Mouse (Mus musculus) limb, embryonic 11.5 days (tissue): Measurements from ENCODE around the gene Sag. TPM values are rescaled to one million over a fixed set of nuclear protein-coding genes. Genes with fewer than 3 reads are reported as not detected.

ENCODE experiments used
- ATAC-seq: fragments of 200-750 bp; cut with Nextera tagmentation; 2 replicates; pipeline ENCODE4 v1.8.0; 2017; ENCODE audit warnings: low read depth; ENCODE audit not compliant: insufficient number of reproducible peaks, low FRiP score, low TSS enrichment
- DNase-seq: peaks from one replicate; pipeline ENCODE4 v3.0.0-alpha.2; 2015; ENCODE audit warnings: low spot score
- H3K27ac ChIP-seq: fragments of 300-500 bp; sonication (generic); replicated peaks from 2 replicates; pipeline ENCODE4 v1.5.1; 2014; ENCODE audit warnings: low read depth, mild to moderate bottlenecking, low read length
- H3K27me3 ChIP-seq: fragments of 300-500 bp; sonication (generic); 2 replicates; pipeline ENCODE4 v1.6.1; 2014; ENCODE audit warnings: mild to moderate bottlenecking, low read length, mixed read lengths; ENCODE audit not compliant: control insufficient read depth, insufficient read depth
- H3K36me3 ChIP-seq: fragments of 300-500 bp; sonication (generic); 2 replicates; pipeline ENCODE4 v1.6.1; 2014; ENCODE audit warnings: mild to moderate bottlenecking, low read length, moderate library complexity, mixed read lengths; ENCODE audit not compliant: control insufficient read depth, insufficient read depth
- H3K4me1 ChIP-seq: fragments of 300-500 bp; sonication (generic); 2 replicates; pipeline ENCODE4 v1.6.1; 2014; ENCODE audit warnings: low read length, mixed read lengths; ENCODE audit not compliant: control insufficient read depth, insufficient read depth
- H3K4me2 ChIP-seq: fragments of 300-500 bp; sonication (generic); 2 replicates; pipeline ENCODE4 v1.6.1; 2014; ENCODE audit warnings: low read depth, mild to moderate bottlenecking, moderate library complexity; ENCODE audit not compliant: severe bottlenecking
- H3K4me3 ChIP-seq: fragments of 300-500 bp; sonication (generic); 2 replicates; pipeline ENCODE4 v1.5.1; 2014; ENCODE audit warnings: low read depth, low read length
- H3K9ac ChIP-seq: fragments of 300-500 bp; sonication (generic); 2 replicates; pipeline ENCODE4 v1.6.1; 2014; ENCODE audit warnings: mild to moderate bottlenecking, low read length
- H3K9me3 ChIP-seq: fragments of 300-500 bp; sonication (generic); 2 replicates; pipeline ENCODE4 v1.6.1; 2016; ENCODE audit warnings: low read length; ENCODE audit not compliant: control insufficient read depth
- WGBS: fragments of 180-500 bp; shearing (Covaris S2); extraction: QIAGEN DNeasy Blood & Tissue Kit; methylation state at CpG from one replicate; pipeline ENCODE4 v1.1.7; 2014; 5-methylcytosine and 5-hydroxymethylcytosine counted together
- polyA plus RNA-seq: library from polyadenylated mRNA; unstranded; fragments of >200 nt; fragmentation: Nextera tagmentation; extraction: Ambion mirVana; gene quantifications from 2 replicates; pipeline ENCODE4 v1.2.1, GENCODE M21; 2014

Sag gene
- polyA plus RNA-seq, 1 experiment from 2014 or later: 2.3 TPM

GRCm38 (mm10) chr1:87853601-87854361 is 50.3 kb downstream of the Sag start:
- Histone ChIP-seq H3K4me3 (peak overlapping the region; percentile 92), H3K27me3 (no peaks in the 10 kb centered on the region), H3K9ac (peak overlapping the region; percentile 96), H3K9me3 (no peaks in the 10 kb centered on the region), H3K4me2 (peak overlapping the region; percentile 89), H3K36me3 (no peaks in the 10 kb centered on the region), H3K4me1 (peaks cover 12% of the 10 kb centered on the region), H3K27ac (peak overlapping the region; percentile 30; the same call in 1 of the 2 replicates)
- peak; percentile 55 for DNase-seq
- WGBS: 1% methylated on average over 40 of the region's 48 CpGs
- peak; percentile 22; the same call in 1 of the 2 replicates for ATAC-seq

GRCm38 (mm10) chr1:87854411-87854810 is 50.9 kb downstream of the Sag start:
- DNase-seq (no peak), ATAC-seq (no peak)
- H3K27ac ChIP-seq: no peak overlapping the region
- WGBS: 32% methylated on average over 6 of the region's 6 CpGs
- H3K4me1 ChIP-seq: peaks cover 12% of the 10 kb centered on the region
- H3K4me2 ChIP-seq: peak overlapping the region; percentile 89
- H3K27me3 ChIP-seq: no peaks in the 10 kb centered on the region
- peak overlapping the region; percentile 92 for H3K4me3 ChIP-seq
- H3K9ac ChIP-seq: no peak overlapping the region; the same call in 1 of the 2 replicates
- no peaks in the 10 kb centered on the region for H3K36me3 ChIP-seq
- no peaks in the 10 kb centered on the region for H3K9me3 ChIP-seq

- Histone ChIP-seq H3K27me3 (no peaks in the 10 kb centered on the region), H3K4me1 (peaks cover 12% of the 10 kb centered on the region), H3K4me3 (peak overlapping the region; percentile 1; the same call in 1 of the 2 replicates), H3K9me3 (no peaks in the 10 kb centered on the region), H3K4me2 (peak overlapping the region; percentile 89; the same call in 1 of the 2 replicates), H3K27ac (no peak overlapping the region), H3K36me3 (no peaks in the 10 kb centered on the region), H3K9ac (no peak overlapping the region)
- ATAC-seq: no peak
- 25% methylated on average over 2 of the region's 2 CpGs for WGBS
- DNase-seq: no peak
Measured at GRCm38 (mm10) chr1:87854851-87855251, 51.4 kb downstream of the Sag start.

GRCm38 (mm10) chr1:87855522-87855921 is 52.0 kb downstream of the Sag start:
- peaks cover 12% of the 10 kb centered on the region for H3K4me1 ChIP-seq
- no peak overlapping the region for H3K4me3 ChIP-seq
- H3K27me3 ChIP-seq: no peaks in the 10 kb centered on the region
- WGBS: 88% methylated on average over 1 of the region's 1 CpGs
- no peak overlapping the region for H3K9ac ChIP-seq
- ATAC-seq: no peak
- H3K9me3 ChIP-seq: no peaks in the 10 kb centered on the region
- DNase-seq: no peak
- no peaks in the 10 kb centered on the region for H3K36me3 ChIP-seq
- H3K27ac ChIP-seq: no peak overlapping the region
- no peak overlapping the region for H3K4me2 ChIP-seq

GRCm38 (mm10) chr1:87856823-87857222 is 53.3 kb downstream of the Sag start:
- 86% methylated on average over 3 of the region's 3 CpGs for WGBS
- Histone ChIP-seq H3K9me3 (no peaks in the 10 kb centered on the region), H3K27me3 (no peaks in the 10 kb centered on the region), H3K27ac (no peak overlapping the region), H3K4me3 (no peak overlapping the region), H3K4me1 (peaks cover 12% of the 10 kb centered on the region), H3K36me3 (no peaks in the 10 kb centered on the region), H3K9ac (no peak overlapping the region), H3K4me2 (no peak overlapping the region)
- ATAC-seq: no peak
- no peak for DNase-seq

GRCm38 (mm10) chr1:87858031-87858430 is 54.6 kb downstream of the Sag start:
- ATAC-seq: no peak
- 92% methylated on average over 1 of the region's 1 CpGs for WGBS

GRCm38 (mm10) chr1:87858529-87858928 is 55.0 kb downstream of the Sag start:
- H3K4me2 ChIP-seq: no peak overlapping the region
- no peaks in the 10 kb centered on the region for H3K9me3 ChIP-seq
- no peak for DNase-seq
- H3K27ac ChIP-seq: no peak overlapping the region
- no peak overlapping the region for H3K4me3 ChIP-seq
- ATAC-seq: no peak
- 84% methylated on average over 2 of the region's 2 CpGs for WGBS
- H3K4me1 ChIP-seq: peaks cover 15% of the 10 kb centered on the region
- H3K9ac ChIP-seq: no peak overlapping the region
- H3K27me3 ChIP-seq: no peaks in the 10 kb centered on the region
- no peaks in the 10 kb centered on the region for H3K36me3 ChIP-seq

More at GRCm38 (mm10) chr1:87858031-87858430, 54.6 kb downstream of the Sag start:
- Histone ChIP-seq H3K9me3 (no peaks in the 10 kb centered on the region), H3K36me3 (no peaks in the 10 kb centered on the region), H3K27ac (no peak overlapping the region), H3K4me2 (no peak overlapping the region), H3K4me3 (no peak overlapping the region), H3K27me3 (no peaks in the 10 kb centered on the region), H3K4me1 (peaks cover 15% of the 10 kb centered on the region), H3K9ac (no peak overlapping the region)
- no peak for DNase-seq

- H3K4me2 ChIP-seq: no peak overlapping the region
- peaks cover 2% of the 10 kb centered on the region; the same call in 1 of the 2 replicates for H3K4me1 ChIP-seq
- no peak overlapping the region for H3K27ac ChIP-seq
- no peak for DNase-seq
- ATAC-seq: no peak
- WGBS: 80% methylated on average over 3 of the region's 3 CpGs
- no peak overlapping the region for H3K4me3 ChIP-seq
- H3K27me3 ChIP-seq: no peaks in the 10 kb centered on the region
- H3K36me3 ChIP-seq: no peaks in the 10 kb centered on the region
- H3K9ac ChIP-seq: no peak overlapping the region
- no peaks in the 10 kb centered on the region for H3K9me3 ChIP-seq
Measured at GRCm38 (mm10) chr1:87863602-87864001, 60.1 kb downstream of the Sag start.
